Mouse (Mus musculus) heart, embryonic 15.5 days (tissue): ENCODE results near the gene Igf1. TPM values are rescaled to one million over a fixed set of nuclear protein-coding genes. Genes with fewer than 3 reads are reported as not detected.

Experiments
- ATAC-seq: fragments of 200-750 bp; cut with Nextera tagmentation; replicated peaks from 2 replicates; pipeline ENCODE4 v1.8.0; 2017; ENCODE audit warnings: low read depth, moderate TSS enrichment; ENCODE audit not compliant: insufficient number of reproducible peaks, insufficient read depth, low FRiP score
- H3K27ac ChIP-seq: fragments of 300-500 bp; sonication (generic); 2 replicates; pipeline ENCODE4 v1.5.1; 2015; ENCODE audit warnings: mild to moderate bottlenecking, inconsistent platforms
- H3K27me3 ChIP-seq: fragments of 300-500 bp; sonication (generic); 2 replicates; pipeline ENCODE4 v1.6.1; 2015; ENCODE audit warnings: inconsistent platforms
- H3K36me3 ChIP-seq: fragments of 300-500 bp; sonication (generic); 2 replicates; pipeline ENCODE4 v1.6.1; 2015; ENCODE audit warnings: mild to moderate bottlenecking, inconsistent platforms
- H3K4me1 ChIP-seq: fragments of 300-500 bp; sonication (generic); replicated peaks from 2 replicates; pipeline ENCODE4 v1.6.1; 2015; ENCODE audit warnings: inconsistent platforms
- H3K4me2 ChIP-seq: fragments of 300-500 bp; sonication (generic); 2 replicates; pipeline ENCODE4 v1.6.1; 2015; ENCODE audit warnings: inconsistent platforms, mild to moderate bottlenecking, moderate library complexity
- H3K4me3 ChIP-seq: fragments of 300-500 bp; sonication (generic); 2 replicates; pipeline ENCODE4 v1.5.1; 2015; ENCODE audit warnings: mild to moderate bottlenecking, inconsistent platforms
- H3K9ac ChIP-seq: fragments of 300-500 bp; sonication (generic); 2 replicates; pipeline ENCODE4 v1.6.1; 2015; ENCODE audit warnings: mild to moderate bottlenecking, inconsistent platforms
- H3K9me3 ChIP-seq: fragments of 300-500 bp; sonication (generic); replicated peaks from 2 replicates; pipeline ENCODE4 v1.6.1; 2016; ENCODE audit warnings: inconsistent platforms
- WGBS: fragments of 180-500 bp; shearing (Covaris S2); methylation state at CpG from one replicate; pipeline ENCODE4 v1.1.7; 2015; ENCODE audit warnings: mixed read lengths; 5-methylcytosine and 5-hydroxymethylcytosine counted together
- polyA plus RNA-seq: library from polyadenylated mRNA; unstranded; fragments of >200 nt; fragmentation: Nextera tagmentation; extraction: Ambion mirVana; gene quantifications from 2 replicates; pipeline ENCODE4 v1.2.1, GENCODE M21; 2015

Gene Igf1
- polyA plus RNA-seq, 1 experiment from 2014 or later: 35.2 TPM

DNA sequence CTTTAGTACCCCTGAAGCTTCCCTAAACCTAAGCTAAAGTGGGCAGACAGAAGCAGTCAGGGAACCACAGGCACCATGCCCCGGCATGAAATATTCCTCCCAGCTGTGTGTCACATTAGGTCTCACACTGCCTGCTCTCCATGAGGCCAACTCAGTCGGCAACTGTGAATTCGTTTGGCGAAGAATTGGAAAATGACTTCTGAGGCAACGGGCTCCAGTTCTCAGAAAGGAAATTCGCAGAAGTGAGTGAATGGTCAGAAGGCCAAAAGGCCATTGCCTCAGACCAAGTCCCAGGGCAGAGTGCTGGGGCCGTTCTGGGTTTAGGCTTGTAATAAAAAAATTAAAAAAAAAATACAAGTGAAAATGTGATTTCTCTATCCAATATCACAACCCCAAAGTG, 43.9 kb downstream of the Igf1 start:
- Histone ChIP-seq H3K36me3 (no peaks in the 10 kb centered on the region), H3K4me1 (peaks cover 12% of the 10 kb centered on the region), H3K27me3 (no peaks in the 10 kb centered on the region), H3K9ac (no peak overlapping the region), H3K9me3 (no peaks in the 10 kb centered on the region), H3K4me2 (no peak overlapping the region), H3K4me3 (no peak overlapping the region), H3K27ac (no peak overlapping the region)
- ATAC-seq: no peak
- 76% methylated on average over 7 of the region's 7 CpGs for WGBS

DNA sequence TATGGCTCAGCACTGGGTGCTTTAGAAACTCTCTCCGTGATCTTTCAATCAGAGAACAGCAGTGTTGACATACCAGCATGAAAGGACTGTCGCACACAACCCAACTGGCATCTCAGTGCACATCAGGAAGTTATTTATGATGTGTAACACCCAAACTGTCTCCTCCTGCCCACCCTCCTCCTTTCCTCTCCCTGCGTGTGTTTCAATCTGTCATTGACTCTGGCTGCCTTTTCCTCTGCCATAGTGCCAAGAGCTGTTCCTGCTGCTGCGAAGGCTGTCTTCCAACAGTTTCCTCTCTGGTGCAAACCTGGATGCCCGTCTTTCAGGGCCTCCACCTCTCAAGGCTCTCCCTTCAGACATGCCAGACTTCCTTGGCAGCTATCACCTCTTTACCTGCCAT, 46.3 kb downstream of the Igf1 start:
- ATAC-seq: no peak
- no peak overlapping the region for H3K27ac ChIP-seq
- H3K36me3 ChIP-seq: no peaks in the 10 kb centered on the region
- H3K4me1 ChIP-seq: peaks cover 12% of the 10 kb centered on the region
- H3K9me3 ChIP-seq: no peaks in the 10 kb centered on the region
- 53% methylated on average over 5 of the region's 5 CpGs for whole genome bisulfite sequencing
- H3K4me2 ChIP-seq: no peak overlapping the region
- no peaks in the 10 kb centered on the region for H3K27me3 ChIP-seq
- H3K4me3 ChIP-seq: no peak overlapping the region
- no peak overlapping the region for H3K9ac ChIP-seq

DNA sequence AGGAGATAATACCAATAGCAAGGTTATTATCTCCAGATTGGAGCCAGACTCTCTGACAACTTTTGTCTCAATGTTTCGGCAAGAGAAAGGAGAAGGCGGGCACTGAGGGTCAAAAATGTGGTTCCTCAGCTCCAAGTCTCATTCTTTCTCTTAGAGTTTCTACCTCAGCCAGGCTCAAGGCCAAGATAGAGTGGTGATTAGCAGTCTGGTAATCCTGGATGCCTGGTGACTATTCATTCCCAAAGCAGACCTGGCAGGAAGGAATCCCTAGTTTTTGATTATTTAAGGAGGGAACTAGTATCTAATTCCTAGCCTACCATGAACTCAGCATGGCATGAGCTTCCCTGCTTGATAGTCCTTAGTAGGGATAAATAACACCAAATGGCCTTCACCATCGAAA, 47.0 kb downstream of the Igf1 start:
- WGBS: 45% methylated on average over 3 of the region's 3 CpGs
- Histone ChIP-seq H3K9ac (no peak overlapping the region), H3K9me3 (no peaks in the 10 kb centered on the region), H3K36me3 (no peaks in the 10 kb centered on the region), H3K4me1 (peaks cover 12% of the 10 kb centered on the region), H3K27ac (no peak overlapping the region), H3K27me3 (no peaks in the 10 kb centered on the region), H3K4me2 (no peak overlapping the region), H3K4me3 (no peak overlapping the region)
- no peak for ATAC-seq

DNA sequence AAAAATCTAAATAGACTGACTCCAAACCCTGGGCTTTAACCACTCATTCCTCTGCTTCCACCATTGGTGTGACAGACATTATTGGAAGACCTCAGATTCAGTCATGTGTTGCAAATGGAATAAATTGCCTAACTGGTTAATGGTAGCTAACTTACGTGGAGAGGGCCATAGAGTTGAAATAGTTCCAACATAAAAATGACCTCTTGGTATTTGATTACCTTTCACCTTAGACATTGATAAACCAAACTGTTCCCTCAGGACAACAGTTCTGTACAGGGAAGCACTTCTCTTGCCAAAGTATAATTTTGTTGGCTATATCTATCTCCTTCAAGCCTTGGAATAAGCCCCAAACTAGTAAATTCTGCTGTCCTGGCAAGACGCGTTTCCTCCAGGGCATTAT, 48.1 kb downstream of the Igf1 start:
- Histone ChIP-seq H3K4me1 (peaks cover 12% of the 10 kb centered on the region), H3K27me3 (no peaks in the 10 kb centered on the region), H3K9ac (no peak overlapping the region), H3K36me3 (no peaks in the 10 kb centered on the region), H3K27ac (no peak overlapping the region), H3K4me2 (no peak overlapping the region), H3K4me3 (no peak overlapping the region), H3K9me3 (no peaks in the 10 kb centered on the region)
- 85% methylated on average over 3 of the region's 3 CpGs for WGBS
- no peak for ATAC-seq

DNA sequence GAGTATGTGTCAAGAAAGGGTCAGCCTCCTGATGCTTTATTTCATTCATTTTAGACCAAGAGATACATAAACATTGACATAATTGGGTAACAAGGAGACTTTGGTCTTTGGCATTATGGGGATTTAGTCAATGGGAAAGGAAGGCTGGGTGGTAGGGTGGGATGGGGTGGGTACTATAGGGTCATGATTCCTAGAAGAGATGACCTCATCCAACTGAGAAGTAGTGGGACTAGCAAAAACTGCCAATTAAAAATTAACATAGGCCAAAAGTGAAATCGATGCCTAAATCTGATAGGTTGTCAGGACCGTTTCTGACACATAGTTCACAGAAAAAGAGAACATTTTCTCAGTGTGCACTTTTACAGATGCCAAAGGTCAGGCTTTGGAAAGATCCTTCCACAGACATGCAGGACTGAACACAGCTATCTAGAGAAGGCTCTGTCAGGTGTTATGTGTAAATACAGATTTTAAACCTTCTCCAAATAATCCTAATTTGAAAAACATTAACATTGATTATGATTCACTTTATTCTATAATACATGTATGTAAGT, 48.8 kb downstream of the Igf1 start:
- H3K9me3 ChIP-seq: no peaks in the 10 kb centered on the region
- no peak overlapping the region for H3K4me3 ChIP-seq
- ATAC-seq: no peak
- no peaks in the 10 kb centered on the region for H3K36me3 ChIP-seq
- WGBS: 81% methylated on average over 2 of the region's 2 CpGs
- H3K4me2 ChIP-seq: no peak overlapping the region
- peaks cover 12% of the 10 kb centered on the region for H3K4me1 ChIP-seq
- H3K27me3 ChIP-seq: no peaks in the 10 kb centered on the region
- H3K9ac ChIP-seq: no peak overlapping the region
- no peak overlapping the region for H3K27ac ChIP-seq

DNA sequence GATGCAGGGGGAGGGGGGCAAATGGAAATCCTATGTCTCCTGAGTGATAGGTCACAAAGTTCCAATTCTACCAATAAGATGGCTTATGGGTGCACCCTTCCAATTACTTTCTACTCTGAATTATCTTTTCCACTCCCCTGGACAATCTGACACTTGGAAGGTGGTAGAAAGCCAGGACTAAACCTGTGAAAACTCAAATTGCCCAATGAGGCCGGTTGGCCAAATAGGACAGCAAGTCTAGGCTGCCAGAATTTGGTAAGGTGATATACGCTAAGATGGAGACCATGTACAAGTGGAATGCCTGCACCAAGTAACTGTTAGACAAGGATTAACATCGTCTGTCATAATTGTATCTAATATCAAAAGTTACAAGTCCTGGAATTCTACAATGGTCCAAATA, 55.8 kb downstream of the Igf1 start:
- Histone ChIP-seq H3K9me3 (no peaks in the 10 kb centered on the region), H3K4me1 (no peaks in the 10 kb centered on the region), H3K27ac (no peak overlapping the region), H3K36me3 (no peaks in the 10 kb centered on the region), H3K27me3 (no peaks in the 10 kb centered on the region), H3K9ac (no peak overlapping the region), H3K4me2 (no peak overlapping the region), H3K4me3 (no peak overlapping the region)
- ATAC-seq: no peak
- 89% methylated on average over 3 of the region's 3 CpGs for WGBS

DNA sequence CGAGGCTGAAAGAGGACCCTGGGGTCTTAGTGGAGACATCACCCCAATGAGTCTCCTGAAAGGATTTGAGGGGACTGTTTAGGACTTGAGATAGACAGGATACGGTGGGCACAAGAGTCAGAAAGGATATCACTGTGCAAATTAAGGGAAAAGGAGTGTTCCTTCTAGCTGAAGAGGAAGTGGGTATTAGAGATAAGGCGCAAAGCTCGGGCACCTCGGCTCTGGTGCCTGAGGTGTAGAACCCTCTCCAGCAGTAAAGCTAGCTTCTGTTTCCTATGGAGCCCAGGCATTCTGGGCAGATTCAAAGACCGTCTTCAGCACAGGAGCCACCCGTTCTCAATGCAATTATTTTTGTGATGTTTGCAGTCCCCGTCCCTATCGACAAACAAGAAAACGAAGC, 56.9 kb downstream of the Igf1 start:
- H3K9ac ChIP-seq: no peak overlapping the region
- WGBS: 55% methylated on average over 10 of the region's 10 CpGs
- ATAC-seq: no peak
- no peak overlapping the region for H3K4me2 ChIP-seq
- H3K4me1 ChIP-seq: no peaks in the 10 kb centered on the region
- no peaks in the 10 kb centered on the region for H3K36me3 ChIP-seq
- H3K27me3 ChIP-seq: no peaks in the 10 kb centered on the region
- no peaks in the 10 kb centered on the region for H3K9me3 ChIP-seq
- H3K4me3 ChIP-seq: no peak overlapping the region
- no peak overlapping the region for H3K27ac ChIP-seq

DNA sequence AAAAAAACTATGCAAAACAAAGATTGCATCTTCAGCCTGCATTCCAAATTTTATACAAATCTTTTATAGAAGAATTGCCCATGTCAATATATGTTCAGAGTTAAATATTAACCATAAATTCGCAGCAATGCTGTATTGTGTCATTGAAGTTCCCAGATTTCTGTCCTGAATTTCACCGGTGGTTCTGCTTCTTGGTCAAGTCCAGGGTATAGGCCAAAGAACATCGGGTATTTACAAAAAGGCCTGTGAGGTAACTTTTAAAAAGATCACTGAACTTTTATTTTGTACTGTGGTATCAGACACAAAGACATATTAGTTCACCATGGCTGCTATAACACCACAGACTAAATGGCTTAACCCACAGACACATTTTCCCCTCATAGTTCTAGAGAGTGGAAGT, 57.7 kb downstream of the Igf1 start:
- H3K27ac ChIP-seq: no peak overlapping the region
- no peak overlapping the region for H3K9ac ChIP-seq
- H3K4me1 ChIP-seq: no peaks in the 10 kb centered on the region
- no peak for ATAC-seq
- 87% methylated on average over 3 of the region's 3 CpGs for WGBS
- no peaks in the 10 kb centered on the region for H3K36me3 ChIP-seq
- H3K9me3 ChIP-seq: no peaks in the 10 kb centered on the region
- H3K27me3 ChIP-seq: no peaks in the 10 kb centered on the region
- no peak overlapping the region for H3K4me2 ChIP-seq
- no peak overlapping the region for H3K4me3 ChIP-seq

DNA sequence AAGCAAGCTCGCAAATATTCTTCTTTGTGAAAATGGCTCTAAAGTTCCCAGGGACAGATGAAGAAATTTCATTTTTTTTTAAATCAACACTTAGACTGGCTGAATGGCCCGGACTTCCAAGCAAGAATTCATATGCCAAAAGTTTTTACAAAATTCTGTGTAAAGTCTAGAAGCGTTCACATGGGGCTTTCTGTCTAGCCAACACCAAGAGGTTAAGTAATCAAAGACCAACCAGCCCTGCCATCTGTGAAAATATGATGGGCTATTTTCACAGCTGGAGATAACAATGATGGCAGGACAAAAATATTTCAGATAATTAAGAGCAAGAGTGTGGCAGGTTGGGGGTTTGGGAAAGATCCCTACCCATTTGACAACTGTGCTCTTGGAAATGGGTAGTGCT, 64.2 kb downstream of the Igf1 start:
- H3K9ac ChIP-seq: no peak overlapping the region
- H3K4me1 ChIP-seq: peaks cover 12% of the 10 kb centered on the region
- no peak overlapping the region for H3K4me3 ChIP-seq
- H3K36me3 ChIP-seq: no peaks in the 10 kb centered on the region
- no peaks in the 10 kb centered on the region for H3K9me3 ChIP-seq
- no peak overlapping the region for H3K4me2 ChIP-seq
- H3K27me3 ChIP-seq: no peaks in the 10 kb centered on the region
- H3K27ac ChIP-seq: no peak overlapping the region
- no peak for ATAC-seq
- WGBS: 82% methylated on average over 3 of the region's 3 CpGs

DNA sequence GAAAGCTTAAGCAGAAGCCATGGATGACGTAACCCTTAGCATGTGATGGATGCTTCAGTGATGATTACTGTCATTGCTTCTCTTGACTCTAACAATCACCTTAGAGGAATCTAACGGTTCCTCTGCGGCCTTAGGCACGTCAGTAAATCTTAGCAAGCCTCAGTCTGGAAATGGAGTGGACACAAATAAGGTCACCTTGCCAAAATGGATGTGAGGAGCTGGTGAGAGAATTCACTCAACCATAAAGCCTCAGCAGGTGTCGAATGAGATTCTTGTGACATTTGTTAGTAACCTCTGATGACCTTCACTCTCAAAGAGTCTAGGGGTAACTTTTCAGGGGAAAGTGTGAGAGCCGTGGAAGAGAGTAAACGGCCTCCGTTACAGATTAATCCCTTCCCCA, 68.5 kb downstream of the Igf1 start:
- H3K27me3 ChIP-seq: no peaks in the 10 kb centered on the region
- no peak overlapping the region for H3K9ac ChIP-seq
- 0 out of 2 replicates have a peak, but pooled peaks cover under 1% of the 10 kb centered on the region for H3K36me3 ChIP-seq
- 0 out of 2 replicates have a peak, but pooled peaks have one; percentile 18 for ATAC-seq
- 40% methylated on average over 8 of the region's 8 CpGs for WGBS
- H3K9me3 ChIP-seq: no peaks in the 10 kb centered on the region
- peaks cover 16% of the 10 kb centered on the region for H3K4me1 ChIP-seq
- peak overlapping the region; percentile 19; the same call in 1 of the 2 replicates for H3K4me2 ChIP-seq
- no peak overlapping the region for H3K4me3 ChIP-seq
- peak overlapping the region; percentile 65 for H3K27ac ChIP-seq

DNA sequence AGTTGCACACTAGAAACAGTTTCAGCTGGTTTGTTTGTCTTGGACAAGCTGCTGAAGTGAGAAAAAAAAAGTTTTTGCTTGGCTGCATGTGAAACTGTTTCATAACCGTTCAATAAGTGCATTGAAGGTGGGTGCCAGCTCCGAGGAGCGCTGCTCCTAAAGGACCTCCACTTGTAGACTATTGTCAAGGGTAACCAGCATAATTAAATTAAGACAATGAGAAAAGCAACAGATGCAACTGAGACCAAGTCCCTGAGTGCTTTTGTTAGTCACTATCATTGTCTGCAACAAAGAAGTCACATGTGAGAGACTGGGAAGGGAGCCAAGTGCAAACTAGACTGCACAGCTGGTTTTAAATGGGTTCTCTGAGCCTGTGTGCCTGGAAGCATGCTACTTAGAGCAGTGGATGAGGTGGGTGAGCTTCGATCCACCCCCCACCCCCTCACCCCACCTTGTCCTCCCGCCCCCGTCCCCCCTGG, 69.1 kb downstream of the Igf1 start:
- Histone ChIP-seq H3K9ac (no peak overlapping the region), H3K27ac (peak overlapping the region; percentile 65), H3K4me1 (peaks cover 16% of the 10 kb centered on the region), H3K27me3 (no peaks in the 10 kb centered on the region), H3K4me2 (peak overlapping the region; percentile 19), H3K9me3 (no peaks in the 10 kb centered on the region), H3K4me3 (no peak overlapping the region), H3K36me3 (peaks cover 6% of the 10 kb centered on the region; the same call in 1 of the 2 replicates)
- ATAC-seq: peak; percentile 83
- WGBS: 17% methylated on average over 6 of the region's 6 CpGs

DNA sequence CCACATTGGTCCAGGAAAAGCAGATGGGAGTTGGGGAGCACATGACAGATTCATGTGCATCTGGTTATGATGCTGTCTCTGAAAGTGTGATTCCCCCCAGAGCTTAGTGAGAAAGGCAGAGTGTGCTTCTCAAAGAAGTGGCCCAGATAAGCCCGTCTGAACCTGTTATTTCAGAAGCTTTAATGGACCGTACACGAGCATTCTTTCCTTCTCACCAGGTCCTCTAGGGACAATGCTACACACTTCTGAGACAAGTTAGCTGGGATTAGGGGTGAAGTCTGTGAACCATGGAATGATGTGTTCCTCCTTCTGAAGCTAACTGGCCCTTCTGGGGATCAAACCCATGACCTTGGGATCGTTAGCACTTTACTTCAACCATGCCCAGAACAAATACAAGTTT, 90.1 kb downstream of the Igf1 start:
- no peak for ATAC-seq
- H3K27ac ChIP-seq: no peak overlapping the region
- 68% methylated on average over 4 of the region's 4 CpGs for WGBS
- H3K4me2 ChIP-seq: no peak overlapping the region
- H3K9ac ChIP-seq: no peak overlapping the region
- no peaks in the 10 kb centered on the region for H3K27me3 ChIP-seq
- no peaks in the 10 kb centered on the region for H3K36me3 ChIP-seq
- no peaks in the 10 kb centered on the region for H3K9me3 ChIP-seq
- no peak overlapping the region for H3K4me3 ChIP-seq
- H3K4me1 ChIP-seq: no peaks in the 10 kb centered on the region
